Mouse (Mus musculus) heart, postnatal 14 days (tissue): Measurements from ENCODE around the gene Zfp113. TPM values are rescaled to one million over a fixed set of nuclear protein-coding genes. Genes with fewer than 3 reads are reported as not detected.

Experiments
- DNase-seq, 2 experiments: peaks; one replicate each; pipeline ENCODE4 v3.0.0; 2021 to 2022
- intact Hi-C: fragments of 180-260 bp; cut with DNase I; formaldehyde crosslinking; loops from one replicate; pipeline ENCODE4 v1.15.1; 2025
- long read RNA-seq, 2 experiments: library from polyadenylated mRNA; stranded (forward); transcript quantifications; one replicate each; pipeline ENCODE4 v2.0.0; 2021
- total RNA-seq, 2 experiments: library from RNA; stranded (reverse); gene quantifications; 2 replicates each; pipeline ENCODE4 v1.2.3; 2021

Zfp113 gene
- total RNA-seq: 10 to 100 TPM in 1 of 2 experiments, 1 to 10 TPM in 1; 8.0 to 10.9 TPM
- long read RNA-seq, experiment 1, full-length matches to known transcripts: 9 of 9 reads
- long read RNA-seq, experiment 1, partial matches to known transcripts: 0 of 9 reads
- long read RNA-seq, experiment 1, other reads (novel, unspliced or antisense): 0 of 9 reads
- long read RNA-seq, experiment 2, full-length matches to known transcripts: 5 of 5 reads
- long read RNA-seq, experiment 2, partial matches to known transcripts: 0 of 5 reads
- long read RNA-seq, experiment 2, other reads (novel, unspliced or antisense): 0 of 5 reads

DNA sequence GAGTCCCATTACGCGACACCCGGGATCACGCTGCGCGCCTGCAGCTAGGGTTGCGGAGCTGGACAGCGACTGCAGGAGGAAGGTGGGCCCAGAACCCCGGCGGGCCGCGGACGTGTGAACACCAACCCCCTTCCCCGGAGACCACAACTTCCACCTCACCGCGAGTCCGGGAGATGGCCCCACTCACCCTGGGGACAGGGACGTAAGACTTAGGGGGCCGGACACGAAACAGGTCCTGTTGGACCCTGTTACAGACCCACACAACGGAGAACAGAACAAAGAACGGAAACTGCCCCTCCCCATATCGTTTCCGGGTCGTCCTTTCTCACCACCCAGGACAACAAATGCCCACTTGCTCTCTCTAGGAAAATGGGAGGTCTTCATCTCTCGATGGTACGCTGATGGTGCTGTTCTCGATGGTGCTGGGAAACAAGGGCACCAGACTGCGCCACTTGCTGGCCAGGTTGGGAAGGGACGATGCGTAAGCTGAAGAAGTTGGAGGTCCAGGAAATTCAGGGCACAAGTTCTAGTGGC, at the start of gene Zfp113:
TSS of gene Zfp113 (minus strand) at position 302 of the 534 bp plus-strand sequence.
- DNase-seq: peak; percentile 83 to 87
- intact Hi-C loops: loop anchor here (5.0 to 10.0 kb wide), 2 partner anchors 268 to 371 kb away; partner anchors contain the start of genes Mepce and Zcwpw1

DNA sequence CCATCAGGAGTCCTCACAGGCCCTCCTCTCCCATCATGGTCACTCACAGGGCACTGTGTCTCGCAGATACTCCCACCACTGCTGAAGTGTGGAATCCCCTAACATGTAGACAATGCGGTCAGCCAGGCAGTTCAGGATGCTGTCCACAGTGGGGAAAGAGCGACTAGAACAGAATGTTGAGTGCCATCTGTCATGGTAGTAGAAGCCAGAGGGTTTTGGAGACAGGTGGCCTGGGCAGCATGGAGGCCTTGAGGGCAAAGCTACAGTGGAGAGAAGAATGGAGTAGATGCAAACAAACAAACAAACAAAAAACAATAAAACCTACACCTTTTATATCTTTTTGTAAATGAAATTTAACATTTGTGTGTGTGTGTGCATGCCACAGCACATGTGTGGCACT, 46.5 kb upstream of the Zfp113 start:
- intact Hi-C loops: no loop called here

DNA sequence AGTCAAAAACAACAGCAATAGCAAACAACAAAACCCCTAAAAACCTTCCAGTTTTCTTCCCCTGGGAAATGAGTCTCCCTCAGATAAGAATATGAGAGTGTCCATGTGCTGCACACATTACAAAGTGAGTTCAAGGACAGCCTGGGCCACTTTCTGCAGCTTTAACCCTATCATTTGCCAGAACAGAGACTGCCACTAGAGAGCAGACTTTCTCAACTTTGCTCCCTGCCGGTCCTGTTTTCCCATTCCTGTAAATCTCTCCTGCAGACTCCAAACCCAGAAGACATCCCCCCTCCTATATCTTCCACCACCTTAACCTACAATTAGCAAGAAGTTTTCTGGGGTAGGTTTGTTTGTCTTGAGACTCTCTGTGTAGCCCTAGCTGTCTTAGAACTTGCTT, 44.0 kb upstream of the Zfp113 start:
- intact Hi-C loops: no loop called here

More for the DNA sequence above, 46.5 kb upstream of the Zfp113 start:
- no peak for DNase-seq

DNA sequence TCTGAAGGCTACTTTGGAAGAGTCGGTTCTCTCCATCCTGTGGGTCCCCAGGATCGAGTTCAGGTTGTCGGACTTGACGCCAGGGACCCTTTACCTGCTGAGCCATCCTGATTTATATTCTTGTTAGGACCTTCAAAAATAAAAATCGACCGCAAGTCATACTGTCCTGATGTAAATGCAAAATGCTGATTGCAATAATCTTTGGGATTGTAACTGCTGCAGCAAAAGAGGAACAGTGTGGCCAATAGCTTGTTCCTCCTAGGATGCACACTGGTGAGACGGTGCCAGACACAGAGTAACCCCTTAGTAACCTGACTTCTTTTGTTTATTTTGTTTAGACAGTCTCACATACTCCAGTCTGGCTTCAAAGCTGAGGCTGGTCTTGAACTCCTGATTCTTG, 39.9 kb upstream of the Zfp113 start:
- DNase-seq: no peak
- intact Hi-C loops: no loop called here

More for the DNA sequence above, 44.0 kb upstream of the Zfp113 start:
- DNase-seq: no peak

DNA sequence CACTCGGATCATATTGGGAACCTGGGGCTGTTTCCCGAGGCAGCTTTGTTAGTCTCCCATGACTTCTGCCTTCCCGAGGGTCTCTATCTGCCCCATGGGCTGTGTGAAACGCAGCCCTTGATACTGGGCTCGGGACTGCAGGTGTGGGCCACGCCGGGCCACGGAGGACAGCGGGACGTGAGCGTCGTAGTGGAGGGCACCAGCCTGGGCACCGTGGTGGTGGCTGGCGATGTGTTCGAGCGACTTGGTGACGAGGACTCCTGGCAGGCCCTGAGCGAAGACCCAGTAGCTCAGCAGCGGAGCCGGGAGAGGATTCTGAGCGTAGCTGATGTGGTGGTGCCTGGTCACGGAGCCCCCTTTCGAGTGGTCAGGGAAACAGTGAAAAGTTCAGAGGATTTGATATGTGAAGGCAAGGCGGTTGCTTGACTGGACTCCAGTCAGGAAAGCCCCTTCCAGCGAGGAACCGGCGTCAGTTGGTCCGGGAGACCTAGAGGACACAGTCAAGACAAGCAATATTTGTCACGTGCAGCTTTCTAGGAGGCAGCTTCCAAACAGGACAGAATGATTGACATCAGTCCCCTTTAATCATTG, 39.3 kb upstream of the Zfp113 start:
- peak; percentile 31 to 36 for DNase-seq
- intact Hi-C loops: no loop called here

DNA sequence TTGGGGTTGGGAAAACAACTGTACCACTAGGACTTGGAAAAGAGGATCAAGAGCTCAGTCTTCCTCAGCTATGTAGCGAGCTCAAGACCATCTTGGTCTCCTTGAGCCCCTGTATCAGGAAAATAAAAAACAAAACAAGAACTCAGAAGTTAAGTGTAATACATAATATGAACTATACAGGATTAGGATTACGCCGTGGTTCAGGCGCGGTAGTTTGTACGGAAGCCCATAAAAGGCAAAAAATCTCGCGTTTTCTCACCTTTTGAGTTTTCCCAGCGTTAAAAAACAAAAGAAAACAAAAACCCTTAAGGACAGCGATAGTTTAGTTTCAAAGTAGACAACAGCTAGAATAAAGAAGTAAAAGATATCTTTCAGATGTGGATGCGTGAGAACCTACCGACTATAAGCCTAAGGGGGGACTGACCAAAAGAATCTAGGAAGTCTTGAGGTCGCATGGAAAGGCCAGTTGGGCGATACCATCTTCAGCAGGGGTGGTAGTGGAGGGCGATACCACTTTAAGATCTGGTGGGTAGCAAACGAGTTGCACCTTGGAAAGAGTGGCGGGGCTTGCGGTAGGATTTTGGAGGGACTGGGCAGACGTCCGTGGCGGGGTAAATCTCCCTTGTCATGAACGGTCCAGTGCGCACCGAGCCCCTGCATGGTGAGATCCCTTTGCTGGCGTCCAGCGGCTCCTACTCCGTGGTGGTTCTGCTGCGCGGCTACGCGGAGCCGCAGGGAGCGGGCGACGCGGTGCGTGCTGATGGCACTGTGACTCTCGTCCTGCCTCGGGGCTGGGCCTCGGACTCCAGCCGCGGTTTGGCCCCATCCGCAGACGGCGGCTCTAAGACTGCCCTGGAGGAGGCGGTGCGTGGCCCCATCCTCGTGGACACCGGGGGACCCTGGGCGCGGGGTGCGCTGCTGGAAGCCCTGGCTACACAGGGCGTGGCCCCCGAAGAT, 38.5 kb upstream of the Zfp113 start, which contains the start of gene Mblac1:
TSS of gene Mblac1 (plus strand) at position 544 of the 957 bp plus-strand sequence.
- intact Hi-C loops: no loop called here
- DNase-seq: peak; percentile 85 to 86

DNA sequence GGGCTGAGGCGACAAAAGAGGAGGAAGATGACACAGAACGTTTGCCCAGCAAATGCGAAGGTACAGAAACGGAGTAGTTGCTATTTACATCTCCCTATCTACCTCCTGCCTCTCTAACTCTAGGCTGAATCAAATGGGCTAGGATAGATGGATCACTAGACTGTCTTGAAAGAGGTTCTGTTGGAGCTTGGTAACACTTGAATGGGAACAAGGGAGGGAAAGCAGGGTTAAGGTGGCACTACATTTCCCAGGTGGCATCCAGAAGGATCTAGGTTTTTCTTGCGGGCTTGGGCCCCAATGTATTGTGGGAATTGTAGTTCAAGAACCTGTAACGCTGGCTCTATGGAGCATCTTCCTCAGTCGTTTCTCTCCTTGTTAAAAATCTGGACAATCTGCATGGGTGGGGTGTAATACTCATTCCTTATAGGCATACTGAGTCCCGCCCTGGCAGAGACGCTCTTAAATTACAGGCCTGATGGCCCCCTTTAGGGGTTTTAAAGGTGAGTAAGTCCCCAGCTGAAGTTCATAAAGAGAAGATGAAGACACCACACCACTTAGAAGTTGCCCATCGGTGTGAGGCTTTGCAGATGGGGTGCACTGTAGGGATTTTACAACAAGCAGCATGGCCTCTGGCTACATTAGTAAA, 32.2 kb upstream of the Zfp113 start:
- intact Hi-C loops: loop anchor here (5.0 kb wide), 1 partner anchor 1065 kb away; the partner anchor contains the start of gene Get4
- DNase-seq: peak; percentile 54 to 70

DNA sequence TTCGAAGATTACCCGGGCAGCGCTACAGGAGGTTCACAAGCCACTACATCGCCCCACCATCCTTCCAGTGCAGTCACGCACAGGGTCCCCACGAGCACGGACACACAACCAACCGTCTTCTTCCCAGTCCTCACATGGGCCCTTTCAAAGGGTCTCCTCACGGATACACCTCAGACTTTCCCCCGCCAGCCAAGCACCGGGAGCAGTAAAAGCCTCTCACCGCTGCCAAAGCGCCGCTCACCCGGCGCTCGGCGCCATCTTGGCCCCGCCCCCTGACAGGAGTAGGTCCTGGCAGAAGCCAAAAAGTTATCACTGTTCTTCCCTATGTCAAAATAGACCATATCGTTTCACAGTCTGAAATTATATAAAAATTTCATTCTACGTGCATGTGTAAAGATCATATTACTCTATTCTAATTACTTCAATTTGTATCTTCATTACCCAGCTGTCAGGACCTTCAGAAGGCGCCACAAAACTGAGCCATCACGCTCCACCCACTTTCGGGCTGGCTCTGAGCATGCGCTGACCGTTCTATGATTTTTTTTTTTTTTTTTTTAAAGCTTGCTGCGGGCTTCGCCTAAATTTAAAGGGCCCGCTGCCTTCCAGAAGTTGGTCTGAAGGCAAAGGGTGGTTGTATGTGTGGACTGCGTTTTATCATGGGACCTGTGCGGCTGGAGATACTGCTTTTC, 31.6 kb upstream of the Zfp113 start, which contains the start of the genes Taf6 and Cnpy4:
TSS of gene Taf6 (minus strand) at position 502 of the 689 bp plus-strand sequence.
TSS of gene Cnpy4 (plus strand) at position 536 of the 689 bp plus-strand sequence.
- intact Hi-C loops: loop anchor here (5.0 kb wide), 1 partner anchor 1065 kb away; the partner anchor contains the start of gene Get4
- peak; percentile 84 to 87 for DNase-seq

DNA sequence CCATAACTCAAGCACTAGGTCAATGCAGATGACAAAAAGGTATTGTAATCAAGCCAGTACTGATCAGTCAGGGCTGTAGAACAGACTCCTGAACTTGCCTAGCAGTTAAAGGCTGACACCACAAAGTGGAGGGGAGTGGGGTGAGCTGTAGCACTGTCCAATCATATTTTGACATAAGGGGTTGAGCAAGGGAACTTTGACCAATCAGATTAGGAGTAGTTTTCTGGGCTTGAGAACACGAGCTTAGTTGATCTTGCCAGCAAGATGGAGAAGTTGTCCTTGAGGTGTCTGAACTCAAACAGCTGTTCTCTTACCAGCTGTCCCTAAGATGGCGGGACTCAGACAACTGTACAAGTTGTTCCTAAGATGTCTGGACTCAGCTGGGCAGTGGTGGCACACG, 17.7 kb upstream of the Zfp113 start:
- intact Hi-C loops: no loop called here

DNA sequence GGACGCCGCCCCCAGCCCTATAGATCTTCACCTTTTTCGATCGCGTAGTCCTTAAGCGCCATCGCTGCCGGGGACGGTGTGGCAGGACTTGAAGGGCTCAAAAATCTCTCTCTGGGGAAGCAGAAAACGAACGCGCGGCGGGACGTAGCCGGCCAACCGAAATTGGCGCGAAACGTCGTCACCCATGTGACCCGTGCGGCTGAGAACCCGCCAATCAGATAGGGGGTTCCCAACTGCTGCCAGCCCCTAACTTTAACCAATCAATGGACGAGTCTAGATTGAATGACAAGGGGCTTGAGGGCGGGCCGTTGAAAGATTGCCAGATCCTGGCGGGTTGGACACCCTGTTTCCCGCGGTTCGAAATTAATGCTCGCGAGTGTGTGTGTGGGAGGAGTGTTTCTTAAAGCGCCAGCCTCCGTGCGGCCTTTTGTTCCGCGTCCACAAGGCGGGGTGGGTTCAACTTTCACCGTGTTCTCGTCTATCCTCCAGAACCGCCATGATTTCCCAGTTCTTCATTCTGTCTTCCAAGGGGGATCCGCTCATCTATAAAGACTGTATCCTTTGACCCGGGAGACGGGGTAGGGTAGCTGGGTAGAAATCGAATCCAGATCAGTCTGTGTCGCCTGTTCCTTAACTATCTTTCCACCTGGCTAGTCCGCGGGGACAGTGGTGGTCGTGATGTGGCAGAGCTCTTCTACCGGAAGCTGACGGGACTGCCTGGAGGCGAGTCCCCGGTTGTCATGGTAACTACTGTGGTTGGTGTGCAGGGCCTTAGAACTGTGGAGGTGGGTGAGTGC, 16.3 kb upstream of the Zfp113 start, which contains the start of the genes Ap4m1 and Mcm7:
TSS of gene Ap4m1 (plus strand) at position 308 of the 797 bp plus-strand sequence.
TSS of gene Mcm7 (minus strand) at position 728 of the 797 bp plus-strand sequence.
- intact Hi-C loops: no loop called here
- peak; percentile 97 to 98 for DNase-seq

More for the DNA sequence above, 17.7 kb upstream of the Zfp113 start:
- DNase-seq: no peak

DNA sequence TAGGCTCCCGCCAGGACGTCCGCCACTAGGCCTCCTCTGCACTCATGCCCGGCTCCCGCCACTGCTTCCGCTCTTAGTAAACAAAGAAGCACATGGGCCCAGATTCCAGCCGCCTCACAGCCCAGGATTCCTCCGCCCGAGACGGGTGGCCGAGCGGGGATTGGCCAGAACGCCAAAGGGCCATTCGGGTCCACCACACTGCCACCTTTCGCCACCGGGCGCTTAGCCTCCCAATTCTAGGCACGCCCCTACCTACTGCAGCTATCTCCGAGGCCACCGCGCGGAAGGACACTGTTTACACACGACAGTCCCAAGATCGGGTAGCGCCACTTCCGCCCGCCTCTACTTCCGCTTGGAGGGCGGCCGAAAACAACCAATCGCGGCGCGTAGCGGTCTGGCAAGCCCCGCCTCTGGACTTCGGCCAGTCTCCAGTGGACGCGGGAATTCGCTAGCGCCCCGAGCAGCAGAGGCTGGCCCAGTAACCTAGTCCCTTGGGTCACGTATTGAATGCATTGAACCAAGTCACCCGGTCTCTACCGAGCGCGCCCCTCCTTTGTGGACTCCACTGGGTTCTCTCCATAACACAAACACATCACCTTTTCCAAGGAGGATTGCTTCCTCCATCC, 15.5 kb upstream of the Zfp113 start:
- intact Hi-C loops: no loop called here

DNA sequence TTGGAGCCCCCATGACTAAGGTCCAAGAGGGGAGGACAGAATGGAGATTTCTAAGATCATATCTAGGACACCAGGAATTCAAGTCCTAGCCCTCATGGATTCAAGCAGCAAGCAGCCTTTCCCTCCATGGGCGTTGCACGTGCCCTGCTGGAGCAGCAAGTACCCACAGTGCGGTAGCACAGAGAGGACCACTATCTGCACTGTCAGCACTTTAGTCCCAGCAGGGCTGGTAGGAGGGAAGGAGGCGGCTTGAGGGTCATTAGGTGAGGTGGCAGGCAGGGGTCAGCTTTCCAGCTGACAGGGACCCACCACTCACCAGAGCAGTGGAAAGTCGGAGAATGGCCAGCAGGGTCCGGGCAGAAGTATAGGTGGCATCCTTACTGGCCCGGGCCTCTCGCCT, 10.1 kb upstream of the Zfp113 start:
- intact Hi-C loops: no loop called here
- DNase-seq: no peak

More for the DNA sequence above, 15.5 kb upstream of the Zfp113 start:
- DNase-seq: peak; percentile 97 to 98

DNA sequence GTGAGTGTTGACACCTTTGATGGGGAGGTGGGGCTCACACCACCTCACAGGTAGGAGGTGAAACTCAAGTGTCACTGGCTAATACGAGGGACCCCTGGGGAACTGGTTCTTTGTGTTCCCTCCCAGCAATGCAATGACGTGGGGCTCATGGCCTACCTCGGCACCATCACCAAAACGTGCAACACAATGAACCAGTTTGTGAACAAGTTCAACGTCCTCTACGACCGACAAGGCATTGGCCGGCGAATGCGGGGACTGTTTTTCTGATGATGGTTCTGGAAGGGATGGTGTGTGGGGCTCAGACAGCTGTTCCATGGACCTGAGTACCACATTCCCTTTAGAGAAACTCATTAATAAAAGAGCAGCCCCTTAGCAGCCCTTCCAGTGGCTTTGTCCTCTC, 8.1 kb upstream of the Zfp113 start:
- DNase-seq: no peak
- intact Hi-C loops: no loop called here

DNA sequence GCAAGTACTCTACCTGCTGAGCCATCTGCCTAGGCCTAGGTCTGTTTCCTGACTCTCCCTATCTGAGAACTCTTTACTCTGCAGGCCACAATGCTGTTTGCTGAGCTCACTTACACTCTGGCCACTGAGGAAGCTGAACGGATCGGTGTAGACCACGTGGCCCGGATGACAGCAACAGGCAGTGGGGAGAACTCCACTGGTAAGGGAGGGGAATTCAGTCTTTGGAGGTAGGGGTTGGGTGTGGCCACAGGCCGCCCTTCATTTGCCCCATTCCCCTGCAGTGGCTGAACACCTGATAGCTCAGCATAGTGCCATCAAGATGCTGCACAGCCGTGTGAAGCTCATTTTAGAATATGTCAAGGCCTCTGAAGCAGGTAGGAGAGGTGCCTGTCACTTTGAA, 7.5 kb upstream of the Zfp113 start:
- DNase-seq: no peak
- intact Hi-C loops: no loop called here

DNA sequence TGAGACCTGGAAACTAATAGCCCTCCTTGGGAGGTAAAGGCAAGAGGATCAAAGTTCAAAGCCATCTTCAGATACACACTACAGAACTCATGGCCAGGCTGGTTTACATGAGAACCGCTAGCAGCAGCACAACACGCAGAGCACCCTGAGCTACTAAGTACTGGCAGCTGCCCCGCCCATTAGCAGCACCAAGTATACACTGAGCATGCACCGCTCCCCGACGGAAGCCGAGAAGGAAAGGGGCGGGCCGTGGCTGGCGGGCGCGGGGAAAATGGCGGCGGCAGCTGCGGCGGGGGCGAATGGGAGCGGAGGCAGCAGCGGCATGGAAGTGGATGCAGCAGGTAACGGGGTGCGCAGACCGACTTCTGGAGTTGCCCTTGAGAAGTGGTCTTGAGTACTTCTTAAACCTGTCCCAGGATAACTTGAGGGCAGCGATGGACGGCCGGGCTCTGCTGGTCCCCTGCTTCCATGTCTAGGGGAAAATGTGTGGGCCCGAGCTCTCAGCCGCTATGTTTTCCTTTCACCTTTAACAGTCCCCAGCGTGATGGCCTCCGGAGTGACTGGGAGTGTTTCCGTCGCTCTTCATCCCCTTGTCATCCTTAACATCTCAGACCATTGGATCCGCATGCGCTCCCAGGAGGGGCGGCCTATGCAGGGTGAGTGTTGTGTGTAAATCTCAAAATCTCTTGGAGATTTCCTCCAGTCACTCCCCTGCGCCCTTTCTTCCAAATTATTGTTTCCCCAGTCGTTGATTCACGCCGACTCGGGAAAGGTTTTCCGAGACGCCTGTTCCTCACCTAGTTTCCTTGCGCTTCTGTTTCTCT, 5.5 kb upstream of the Zfp113 start, which contains the start of gene Cops6:
TSS of gene Cops6 (plus strand) at position 230 of the 824 bp plus-strand sequence.
- peak; percentile 93 to 97 for DNase-seq
- intact Hi-C loops: no loop called here

DNA sequence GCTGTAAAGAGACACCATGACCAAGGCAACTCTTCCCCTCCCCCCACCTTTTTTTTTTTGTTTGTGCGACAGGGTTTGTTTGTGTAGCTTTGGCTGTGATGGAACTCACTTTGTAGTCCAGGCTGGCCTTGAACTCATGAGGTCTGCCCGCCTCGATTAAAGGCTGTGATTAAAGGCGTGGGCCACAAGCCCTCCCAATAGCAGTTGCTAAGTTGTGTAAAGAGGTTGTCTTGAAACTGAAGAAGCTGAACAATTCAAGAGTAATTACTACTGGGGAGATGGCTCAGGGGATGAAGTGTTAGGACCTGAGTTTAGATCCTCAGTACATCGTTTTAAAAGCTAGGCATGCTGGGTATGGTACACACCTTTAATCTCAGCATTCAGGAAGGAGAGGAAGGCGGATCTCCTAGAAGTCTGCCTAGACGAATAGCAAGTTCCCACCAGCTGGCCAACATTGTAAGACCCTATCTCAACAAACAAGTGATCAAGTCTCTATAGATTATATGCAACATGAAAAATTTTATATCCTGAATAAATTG, 4.7 kb upstream of the Zfp113 start:
- intact Hi-C loops: no loop called here
- DNase-seq: no peak
